Mouse (Mus musculus) stomach, postnatal 0 days (tissue): ENCODE results near the gene Kcnn3.

Experiments used
- CTCF ChIP-seq: IDR thresholded peaks from 2 replicates; pipeline ENCODE4 v1.5.1; 2016; ENCODE audit warnings: antibody characterized with exemption, low read depth, mild to moderate bottlenecking, moderate library complexity
- EP300 ChIP-seq: optimal IDR thresholded peaks from 2 replicates; pipeline ENCODE3; 2016; ENCODE audit warnings: antibody characterized with exemption

DNA sequence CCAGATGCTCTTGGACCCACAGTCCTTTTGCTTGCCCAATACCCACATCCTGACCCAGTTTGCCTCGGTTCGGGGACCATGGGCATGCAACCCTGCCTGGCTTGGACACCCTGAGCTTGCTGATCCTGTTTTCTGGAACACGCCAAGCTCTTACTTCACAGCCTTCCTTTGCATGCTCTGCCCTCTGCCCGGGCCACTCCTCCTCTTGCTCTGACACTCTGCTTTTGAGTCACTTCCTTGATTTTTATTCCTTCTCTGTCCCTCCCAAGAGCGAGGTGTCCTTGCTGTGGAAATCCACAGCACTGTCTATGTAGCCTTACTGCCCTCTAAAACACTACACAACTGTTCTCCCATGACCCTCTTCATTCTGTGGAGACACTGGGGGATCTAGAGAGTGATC is 37.7 kb upstream of the Kcnn3 start:
- TF ChIP-seq CTCF (no peak), EP300 (no peak)
